Mouse (Mus musculus) neural tube, embryonic 12.5 days (tissue): Measurements from ENCODE around the gene Stx4a. TPM values are rescaled to one million over a fixed set of nuclear protein-coding genes. Genes with fewer than 3 reads are reported as not detected.
"Not testable (repeated sequence)": the region's sequence is repeated elsewhere in the genome, so short reads cannot be mapped to it uniquely, and the experiment has no call there.

Experiments used
- ATAC-seq: fragments of 200-750 bp; cut with Nextera tagmentation; 2 replicates; pipeline ENCODE4 v1.8.0; 2017; ENCODE audit warnings: low read depth, mild to moderate bottlenecking, moderate TSS enrichment, moderate library complexity; ENCODE audit not compliant: low FRiP score
- H3K27ac ChIP-seq: fragments of 300-500 bp; sonication (generic); 2 replicates; pipeline ENCODE4 v1.5.1; 2016
- H3K27me3 ChIP-seq: fragments of 300-500 bp; sonication (generic); replicated peaks from 2 replicates; pipeline ENCODE4 v1.6.1; 2016; ENCODE audit warnings: mild to moderate bottlenecking
- H3K36me3 ChIP-seq: fragments of 300-500 bp; sonication (generic); 2 replicates; pipeline ENCODE4 v1.6.1; 2016; ENCODE audit warnings: mild to moderate bottlenecking
- H3K4me1 ChIP-seq: fragments of 300-500 bp; sonication (generic); 2 replicates; pipeline ENCODE4 v1.6.1; 2016
- H3K4me2 ChIP-seq: fragments of 300-500 bp; sonication (generic); replicated peaks from 2 replicates; pipeline ENCODE4 v1.6.1; 2016; ENCODE audit warnings: mild to moderate bottlenecking
- H3K4me3 ChIP-seq: fragments of 300-500 bp; sonication (generic); 2 replicates; pipeline ENCODE4 v1.5.1; 2016
- H3K9ac ChIP-seq: fragments of 300-500 bp; sonication (generic); 2 replicates; pipeline ENCODE4 v1.6.1; 2016; ENCODE audit warnings: mild to moderate bottlenecking
- H3K9me3 ChIP-seq: fragments of 300-500 bp; sonication (generic); 2 replicates; pipeline ENCODE4 v1.6.1; 2016; ENCODE audit warnings: mild to moderate bottlenecking
- WGBS: fragments of 180-500 bp; shearing (Covaris S2); methylation state at CpG from one replicate; pipeline ENCODE4 v1.1.7; 2016; 5-methylcytosine and 5-hydroxymethylcytosine counted together
- polyA plus RNA-seq: library from polyadenylated mRNA; unstranded; fragments of >200 nt; fragmentation: Nextera tagmentation; extraction: Ambion mirVana; gene quantifications from 2 replicates; pipeline ENCODE4 v1.2.1, GENCODE M21; 2016

Stx4a gene
- polyA plus RNA-seq, 1 experiment from 2014 or later, result 19.2 TPM

- no peak for ATAC-seq
- Histone ChIP-seq H3K9ac (peak overlapping the region; percentile 5; the same call in 1 of the 2 replicates), H3K36me3 (peaks cover 20% of the 10 kb centered on the region), H3K27me3 (no peaks in the 10 kb centered on the region), H3K27ac (no peak overlapping the region), H3K4me3 (no peak overlapping the region), H3K4me2 (no peak overlapping the region), H3K9me3 (no peaks in the 10 kb centered on the region), H3K4me1 (peaks cover 11% of the 10 kb centered on the region; the same call in 1 of the 2 replicates)
- 71% methylated on average over 15 of the region's 15 CpGs for WGBS
These were observed 7.9 kb upstream of the Stx4a start for GRCm38 (mm10) chr7:127815954-127816821.

- Histone ChIP-seq H3K27me3 (no peaks in the 10 kb centered on the region), H3K4me3 (no peak overlapping the region), H3K9me3 (no peaks in the 10 kb centered on the region), H3K27ac (no peak overlapping the region), H3K9ac (no peak overlapping the region), H3K36me3 (peaks cover 16% of the 10 kb centered on the region), H3K4me1 (peaks cover 11% of the 10 kb centered on the region; the same call in 1 of the 2 replicates), H3K4me2 (no peak overlapping the region)
- no peak for ATAC-seq
- 82% methylated on average over 7 of the region's 7 CpGs for WGBS
These were observed 7.0 kb upstream of the Stx4a start for GRCm38 (mm10) chr7:127817053-127817452.

GRCm38 (mm10) chr7:127817776-127818175 lies 6.3 kb upstream of the Stx4a start:
- H3K27me3 ChIP-seq, result no peaks in the 10 kb centered on the region
- H3K27ac ChIP-seq, result no peak overlapping the region
- no peak overlapping the region for H3K4me3 ChIP-seq
- peaks cover 11% of the 10 kb centered on the region for H3K36me3 ChIP-seq
- no peak overlapping the region for H3K4me2 ChIP-seq
- no peaks in the 10 kb centered on the region for H3K9me3 ChIP-seq
- 90% methylated on average over 5 of the region's 5 CpGs for WGBS
- no peak for ATAC-seq
- H3K4me1 ChIP-seq, result peaks cover 11% of the 10 kb centered on the region
- H3K9ac ChIP-seq, result no peak overlapping the region

GRCm38 (mm10) chr7:127820836-127821509 lies 3.1 kb upstream of the Stx4a start:
- H3K27me3 ChIP-seq, result no peaks in the 10 kb centered on the region
- no peak for ATAC-seq
- H3K36me3 ChIP-seq, result 0 out of 2 replicates have a peak, but pooled peaks cover 3% of the 10 kb centered on the region
- H3K4me1 ChIP-seq, result peaks cover 21% of the 10 kb centered on the region
- no peak overlapping the region for H3K27ac ChIP-seq
- WGBS, result 76% methylated on average over 13 of the region's 13 CpGs
- H3K4me3 ChIP-seq, result no peak overlapping the region
- no peak overlapping the region for H3K9ac ChIP-seq
- H3K9me3 ChIP-seq, result no peaks in the 10 kb centered on the region
- no peak overlapping the region for H3K4me2 ChIP-seq

GRCm38 (mm10) chr7:127822494-127822893 lies 1.6 kb upstream of the Stx4a start:
- H3K9ac ChIP-seq, result no peak overlapping the region
- H3K36me3 ChIP-seq, result 0 out of 2 replicates have a peak, but pooled peaks cover under 1% of the 10 kb centered on the region
- H3K9me3 ChIP-seq, result no peaks in the 10 kb centered on the region
- H3K4me2 ChIP-seq, result no peak overlapping the region
- H3K27me3 ChIP-seq, result no peaks in the 10 kb centered on the region
- no peak overlapping the region for H3K27ac ChIP-seq
- 93% methylated on average over 3 of the region's 3 CpGs for WGBS
- peaks cover 18% of the 10 kb centered on the region for H3K4me1 ChIP-seq
- no peak for ATAC-seq
- H3K4me3 ChIP-seq, result no peak overlapping the region

GRCm38 (mm10) chr7:127823236-127824171 lies 590 bp upstream of the Stx4a start:
- 67% methylated on average over 11 of the region's 11 CpGs for WGBS
- Histone ChIP-seq H3K4me1 (peaks cover 18% of the 10 kb centered on the region), H3K27ac (no peak overlapping the region), H3K36me3 (no peaks in the 10 kb centered on the region), H3K9ac (peak overlapping the region; percentile 88), H3K4me3 (peak overlapping the region; percentile 81), H3K9me3 (no peaks in the 10 kb centered on the region), H3K27me3 (no peaks in the 10 kb centered on the region), H3K4me2 (peak overlapping the region; percentile 75)
- ATAC-seq, result peak; percentile 42

GRCm38 (mm10) chr7:127835550-127835949 lies 11.5 kb downstream of the Stx4a start:
- H3K9me3 ChIP-seq, result no peaks in the 10 kb centered on the region
- H3K27me3 ChIP-seq, result no peaks in the 10 kb centered on the region
- WGBS, result 79% methylated on average over 2 of the region's 2 CpGs
- H3K4me1 ChIP-seq, result 0 out of 2 replicates have a peak, but pooled peaks cover under 1% of the 10 kb centered on the region
- no peak overlapping the region for H3K27ac ChIP-seq
- H3K4me3 ChIP-seq, result no peak overlapping the region
- no peak overlapping the region for H3K9ac ChIP-seq
- H3K36me3 ChIP-seq, result no peaks in the 10 kb centered on the region
- ATAC-seq, result no peak
- no peak overlapping the region for H3K4me2 ChIP-seq

- Histone ChIP-seq H3K4me1 (peaks cover 5% of the 10 kb centered on the region; the same call in 1 of the 2 replicates), H3K27ac (no peak overlapping the region), H3K4me3 (no peak overlapping the region), H3K4me2 (no peak overlapping the region), H3K27me3 (no peaks in the 10 kb centered on the region), H3K9me3 (no peaks in the 10 kb centered on the region), H3K36me3 (no peaks in the 10 kb centered on the region), H3K9ac (no peak overlapping the region)
- no peak for ATAC-seq
- 94% methylated on average over 5 of the region's 5 CpGs for WGBS
These were observed 13.4 kb downstream of the Stx4a start for GRCm38 (mm10) chr7:127837473-127837872.

- H3K27ac ChIP-seq, H3K27me3 ChIP-seq, H3K4me3 ChIP-seq, ATAC-seq, H3K4me2 ChIP-seq, H3K9me3 ChIP-seq, H3K9ac ChIP-seq, H3K36me3 ChIP-seq, H3K4me1 ChIP-seq: not testable (repeated sequence)
- WGBS, result 74% methylated on average over 4 of the region's 4 CpGs
These were observed 13.8 kb downstream of the Stx4a start for GRCm38 (mm10) chr7:127837878-127838277.

GRCm38 (mm10) chr7:127840031-127840430 lies 15.9 kb downstream of the Stx4a start:
- not testable (repeated sequence) for H3K27ac ChIP-seq, H3K4me1 ChIP-seq, H3K4me2 ChIP-seq, H3K27me3 ChIP-seq, ATAC-seq, H3K36me3 ChIP-seq, H3K4me3 ChIP-seq, H3K9ac ChIP-seq, H3K9me3 ChIP-seq
- 80% methylated on average over 2 of the region's 2 CpGs for WGBS

GRCm38 (mm10) chr7:127840886-127841285 lies 16.8 kb downstream of the Stx4a start:
- no peaks in the 10 kb centered on the region for H3K9me3 ChIP-seq
- WGBS, result 7% methylated on average over 15 of the region's 15 CpGs

More at GRCm38 (mm10) chr7:127840886-127841285, 16.8 kb downstream of the Stx4a start:
- peak overlapping the region; percentile 55 for H3K4me3 ChIP-seq
- no peak; the same call in 1 of the 2 replicates for ATAC-seq
- no peaks in the 10 kb centered on the region for H3K27me3 ChIP-seq
- peak overlapping the region; percentile 58 for H3K9ac ChIP-seq
- H3K4me1 ChIP-seq, result peaks cover 7% of the 10 kb centered on the region; the same call in 1 of the 2 replicates
- 0 out of 2 replicates have a peak overlapping the region, but pooled peaks have one; percentile 54 for H3K27ac ChIP-seq
- no peaks in the 10 kb centered on the region for H3K36me3 ChIP-seq
- peak overlapping the region; percentile 79 for H3K4me2 ChIP-seq
